Mouse (Mus musculus) right cerebral cortex, postnatal 36 days (tissue): ENCODE measurements around the gene Harbi1.
"Not testable (repeated sequence)": the region's sequence is repeated elsewhere in the genome, so short reads cannot be mapped to it uniquely, and the experiment has no call there.

Source experiments
- DNase-seq, 2 experiments: peaks; one replicate each; pipeline ENCODE4 v3.0.0; 2022; ENCODE audit warnings: low spot score in 2 of 2, mixed read lengths in 1 of 2

Harbi1 gene

DNA sequence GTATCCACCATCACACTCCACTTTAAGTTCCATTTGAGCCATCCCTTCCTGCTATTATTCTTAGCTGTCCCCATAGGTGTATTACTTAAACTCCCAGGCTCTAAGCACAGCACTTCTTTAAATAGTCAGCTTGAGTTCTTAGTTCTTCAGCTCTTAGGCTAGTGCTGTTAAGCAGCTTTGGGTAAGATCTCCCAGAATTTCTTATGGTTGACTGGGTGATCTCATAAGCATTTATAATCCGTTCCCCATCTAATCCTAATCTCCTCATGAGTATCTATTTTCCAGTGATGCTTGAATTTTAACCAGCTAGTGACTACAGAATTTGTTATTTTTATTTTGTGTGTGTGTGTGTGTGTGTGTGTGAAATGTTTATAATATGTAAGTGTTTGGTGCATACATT lies 4.3 kb downstream of the Harbi1 start:
- DNase-seq, result no peak

- DNase-seq, result no peak
Observed at GRCm38 (mm10) chr2:91718276-91718675, 7.6 kb downstream of the Harbi1 start.

DNA sequence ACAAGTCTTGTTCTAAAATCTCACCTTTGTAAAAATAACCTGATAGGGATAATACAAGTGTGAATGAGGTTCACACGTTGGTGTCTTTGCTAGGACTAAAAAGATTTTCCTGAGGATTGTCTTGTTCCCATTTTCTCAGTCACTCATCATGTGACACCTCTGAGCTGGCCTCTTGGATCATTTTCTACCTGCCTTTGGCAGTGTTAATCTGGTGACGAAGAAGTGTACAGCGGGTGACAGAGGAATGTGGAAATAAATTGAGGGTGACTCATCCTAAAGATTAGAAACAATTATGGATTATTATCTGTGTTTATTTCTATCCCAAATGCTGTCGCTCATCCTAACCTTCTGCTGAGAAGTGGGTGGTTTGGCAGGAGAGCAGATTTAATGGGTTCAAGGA lies 12.7 kb downstream of the Harbi1 start:
- no peak for DNase-seq

GRCm38 (mm10) chr2:91723951-91724350 lies 13.3 kb downstream of the Harbi1 start:
- DNase-seq, result no peak

- no peak for DNase-seq
Observed at GRCm38 (mm10) chr2:91724716-91725115, 14.1 kb downstream of the Harbi1 start.

DNA sequence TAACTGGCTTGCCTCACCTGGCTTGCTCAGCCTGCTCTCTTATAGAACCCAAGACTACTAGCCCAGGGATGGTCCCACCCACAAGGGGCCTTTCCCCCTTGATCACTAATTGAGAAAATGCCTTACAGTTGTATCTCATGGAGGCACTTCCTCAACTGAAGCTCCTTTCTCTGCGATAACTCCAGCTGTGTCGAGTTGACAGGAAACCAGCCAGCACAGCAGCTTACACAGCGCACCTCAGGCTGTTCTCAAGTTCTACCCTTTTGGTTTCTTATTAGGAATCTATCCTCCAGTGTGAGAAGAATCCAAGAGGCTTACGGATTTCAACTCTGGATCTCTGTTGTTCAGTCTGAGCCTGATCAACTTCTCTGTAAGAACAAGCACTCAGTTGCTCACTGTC lies 14.8 kb downstream of the Harbi1 start:
- DNase-seq, result not testable (repeated sequence)

- DNase-seq, result no peak
Observed at GRCm38 (mm10) chr2:91727011-91727410, 16.4 kb downstream of the Harbi1 start.

DNA sequence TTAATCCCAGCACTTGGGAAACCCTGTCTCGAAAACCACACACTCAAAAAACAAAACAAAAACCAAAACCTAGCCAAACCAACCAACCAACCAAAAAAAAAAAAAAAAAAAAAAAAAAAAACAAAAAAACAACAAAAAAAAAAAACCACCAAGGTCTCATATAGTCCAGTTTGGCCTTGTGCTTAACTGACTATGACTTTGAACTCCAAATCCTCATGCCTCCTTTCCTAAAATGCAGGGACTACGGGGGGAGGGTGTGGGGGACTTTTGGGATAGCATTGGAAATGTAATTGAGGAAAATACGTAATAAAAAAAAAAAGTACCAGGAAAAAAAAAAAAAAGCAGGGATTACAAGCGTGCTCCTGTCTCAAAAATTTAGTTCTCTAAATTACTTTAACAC lies 18.9 kb downstream of the Harbi1 start:
- no peak for DNase-seq

DNA sequence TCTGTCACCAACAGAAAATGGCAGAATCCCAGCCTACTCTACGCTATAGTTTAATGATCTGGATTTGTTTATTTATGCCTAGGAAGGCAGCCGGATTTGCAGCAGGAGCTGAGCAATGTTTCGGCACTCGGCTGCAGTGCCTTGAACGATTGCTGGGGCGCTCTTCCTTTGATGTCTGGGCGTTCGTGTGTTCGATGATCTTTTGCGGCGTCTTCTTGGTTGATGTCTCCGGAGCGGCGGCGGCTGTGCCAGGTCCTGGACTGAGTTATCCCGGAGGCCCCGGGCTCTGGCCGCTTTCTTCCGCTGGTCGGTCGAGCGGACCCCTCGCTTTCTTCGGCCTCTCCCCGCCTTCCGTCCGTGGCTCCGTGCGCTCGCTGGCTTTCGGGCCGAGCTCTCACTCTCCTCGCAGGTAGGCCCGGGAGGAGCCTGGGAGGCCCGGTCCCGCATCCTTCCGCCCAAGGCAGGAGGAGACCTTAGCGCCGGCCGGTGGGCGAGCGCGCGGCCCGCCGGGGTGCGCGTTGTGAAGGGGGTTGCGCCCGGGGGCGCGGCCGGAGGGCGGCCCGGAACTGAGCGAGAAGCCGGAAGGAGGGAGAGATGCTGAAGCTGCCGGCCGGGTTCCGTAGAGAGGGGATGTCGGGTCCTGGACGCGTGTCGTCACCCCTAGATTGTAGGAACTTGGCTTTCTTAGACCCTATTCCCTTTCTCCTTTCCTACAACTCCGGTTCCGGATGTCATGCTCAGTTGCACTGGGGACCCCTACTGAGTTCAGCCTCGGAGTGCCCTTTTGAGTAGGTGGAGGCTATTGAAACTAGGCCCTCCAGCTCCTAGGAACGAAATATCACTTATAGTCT lies 19.5 kb downstream of the Harbi1 start, which contains the start of gene Ambra1:
TSS of gene Ambra1 (plus strand) at position 164 of the 851 bp plus-strand sequence.
- DNase-seq, result peak; percentile 87 to 89

GRCm38 (mm10) chr2:91735221-91735620 lies 24.6 kb downstream of the Harbi1 start:
- no peak for DNase-seq

GRCm38 (mm10) chr2:91739586-91739985 lies 28.9 kb downstream of the Harbi1 start:
- peak in 1 of 2 experiments; percentile 10 for DNase-seq

DNA sequence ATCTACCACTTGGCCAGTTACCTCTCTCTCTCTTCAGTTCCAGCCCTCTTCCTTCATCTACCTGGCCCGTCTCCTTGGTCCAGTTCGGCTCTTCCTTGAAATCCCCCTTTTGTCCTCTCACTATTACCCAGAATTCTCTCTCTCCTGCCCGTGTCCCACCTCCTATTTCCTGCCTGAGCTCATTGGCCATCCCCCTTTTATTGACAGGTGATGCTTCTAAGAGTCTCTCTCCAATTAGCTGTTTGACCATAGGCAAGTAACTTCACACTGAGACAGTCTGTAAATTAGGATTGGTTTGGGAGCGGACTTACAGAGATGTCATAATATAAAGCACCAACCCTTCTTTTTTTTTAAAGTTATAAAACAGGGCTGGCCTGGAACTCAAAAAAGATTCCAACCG lies 34.0 kb downstream of the Harbi1 start:
- DNase-seq, result no peak

- no peak for DNase-seq
Observed at GRCm38 (mm10) chr2:91749811-91750261, 39.2 kb downstream of the Harbi1 start.
